Mouse (Mus musculus): ENCODE data around the gene Cpsf6. TPM values are rescaled to one million over a fixed set of nuclear protein-coding genes. Genes with fewer than 3 reads are reported as not detected.

Cpsf6 gene
- polyA plus RNA-seq, 1 experiment: 36.6 TPM

GRCm38 (mm10) chr10:117411716-117412473 is 32.1 kb upstream of the Cpsf6 start:
- no peaks in the 10 kb centered on the region for H3K27me3 ChIP-seq (ENCODE audit: control insufficient read depth, insufficient read depth, insufficient read length)
- no peaks in the 10 kb centered on the region for H3K79me2 ChIP-seq (ENCODE audit: control insufficient read depth, insufficient read depth)
- H3ac ChIP-seq (ENCODE audit: control insufficient read depth, insufficient read length, low read depth): no peak overlapping the region
- TF ChIP-seq USF1 (IDR thresholded peaks at IDR 0.05; ENCODE audit: low read depth): no peak
- no peak for TF ChIP-seq MAX (IDR thresholded peaks at IDR 0.05)
- no peak for TF ChIP-seq FOSL1 (IDR thresholded peaks at IDR 0.05; ENCODE audit: insufficient read depth, low read length, poor library complexity, severe bottlenecking)
- H3K36me3 ChIP-seq (ENCODE audit: control insufficient read depth, insufficient read depth): no peaks in the 10 kb centered on the region
- H3K4me3 ChIP-seq (ENCODE audit: insufficient read depth, poor library complexity, severe bottlenecking): no peak overlapping the region
- no peaks in the 10 kb centered on the region for H3K79me3 ChIP-seq (ENCODE audit: low read depth)

GRCm38 (mm10) chr10:117411131-117411530 is 31.3 kb upstream of the Cpsf6 start:
- H3K79me2 ChIP-seq (ENCODE audit: control insufficient read depth, insufficient read depth): no peaks in the 10 kb centered on the region
- H3K79me3 ChIP-seq (ENCODE audit: low read depth): no peaks in the 10 kb centered on the region
- no peaks in the 10 kb centered on the region for H3K36me3 ChIP-seq (ENCODE audit: control insufficient read depth, insufficient read depth)
- TF ChIP-seq CTCF (IDR thresholded peaks at IDR 0.05; ENCODE audit: control insufficient read depth, insufficient read depth, insufficient read length): no peak
- TF ChIP-seq MAX (IDR thresholded peaks at IDR 0.05): no peak
- TF ChIP-seq FOSL1 (IDR thresholded peaks at IDR 0.05; ENCODE audit: insufficient read depth, low read length, poor library complexity, severe bottlenecking): no peak
- no peak for TF ChIP-seq USF1 (IDR thresholded peaks at IDR 0.05; ENCODE audit: low read depth)
- TF ChIP-seq MYOD1 (IDR thresholded peaks at IDR 0.05; ENCODE audit: control insufficient read depth, insufficient read length, low read depth): no peak
- no peak for TF ChIP-seq MYOG (IDR thresholded peaks at IDR 0.05; ENCODE audit: control insufficient read depth, extremely low read depth, insufficient read length)
- TF ChIP-seq CEBPB (IDR thresholded peaks at IDR 0.05; ENCODE audit: low read depth): no peak
- no peaks in the 10 kb centered on the region for H3K27me3 ChIP-seq (ENCODE audit: control insufficient read depth, insufficient read depth, insufficient read length)
- no peak overlapping the region for H3ac ChIP-seq (ENCODE audit: control insufficient read depth, insufficient read length, low read depth)
- no peak overlapping the region for H3K4me3 ChIP-seq (ENCODE audit: insufficient read depth, poor library complexity, severe bottlenecking)

- Histone ChIP-seq H3K79me2 (ENCODE audit: control insufficient read depth, insufficient read depth) (no peaks in the 10 kb centered on the region), H3K36me3 (ENCODE audit: control insufficient read depth, insufficient read depth) (no peaks in the 10 kb centered on the region), H3K4me3 (ENCODE audit: insufficient read depth, poor library complexity, severe bottlenecking) (no peak overlapping the region), H3ac (ENCODE audit: control insufficient read depth, insufficient read length, low read depth) (no peak overlapping the region), H3K79me3 (ENCODE audit: low read depth) (no peaks in the 10 kb centered on the region), H3K27me3 (ENCODE audit: control insufficient read depth, insufficient read depth, insufficient read length) (no peaks in the 10 kb centered on the region)
- TF ChIP-seq USF1 (IDR thresholded peaks at IDR 0.05; ENCODE audit: low read depth): no peak
- TF ChIP-seq MAX (IDR thresholded peaks at IDR 0.05): no peak
- no peak for TF ChIP-seq MYOD1 (IDR thresholded peaks at IDR 0.05; ENCODE audit: control insufficient read depth, insufficient read length, low read depth)
- TF ChIP-seq MYOG (IDR thresholded peaks at IDR 0.05; ENCODE audit: control insufficient read depth, extremely low read depth, insufficient read length): no peak
- no peak for TF ChIP-seq CTCF (IDR thresholded peaks at IDR 0.05; ENCODE audit: control insufficient read depth, insufficient read depth, insufficient read length)
These were observed 30.8 kb upstream of the Cpsf6 start for GRCm38 (mm10) chr10:117410481-117411048.

GRCm38 (mm10) chr10:117409373-117410354 is 29.8 kb upstream of the Cpsf6 start:
- peak; percentile 47 for TF ChIP-seq MYOD1 (IDR thresholded peaks at IDR 0.05; ENCODE audit: control insufficient read depth, insufficient read length, low read depth)
- no peak for TF ChIP-seq MYOG (IDR thresholded peaks at IDR 0.05; ENCODE audit: control insufficient read depth, extremely low read depth, insufficient read length)
- Histone ChIP-seq H3ac (ENCODE audit: control insufficient read depth, insufficient read length, low read depth) (no peak overlapping the region), H3K79me2 (ENCODE audit: control insufficient read depth, insufficient read depth) (no peaks in the 10 kb centered on the region), H3K4me3 (ENCODE audit: insufficient read depth, poor library complexity, severe bottlenecking) (no peak overlapping the region), H3K36me3 (ENCODE audit: control insufficient read depth, insufficient read depth) (no peaks in the 10 kb centered on the region), H3K79me3 (ENCODE audit: low read depth) (no peaks in the 10 kb centered on the region), H3K27me3 (ENCODE audit: control insufficient read depth, insufficient read depth, insufficient read length) (no peaks in the 10 kb centered on the region)

- H3K79me3 ChIP-seq (ENCODE audit: low read depth): no peaks in the 10 kb centered on the region
These were observed 28.9 kb upstream of the Cpsf6 start for GRCm38 (mm10) chr10:117408545-117409372.

More at GRCm38 (mm10) chr10:117408545-117409372, 28.9 kb upstream of the Cpsf6 start:
- no peak for TF ChIP-seq MAX (IDR thresholded peaks at IDR 0.05)
- no peak for TF ChIP-seq CTCF (IDR thresholded peaks at IDR 0.05; ENCODE audit: control insufficient read depth, insufficient read depth, insufficient read length)
- no peak for TF ChIP-seq MYOG (IDR thresholded peaks at IDR 0.05; ENCODE audit: control insufficient read depth, extremely low read depth, insufficient read length)
- no peak for TF ChIP-seq FOSL1 (IDR thresholded peaks at IDR 0.05; ENCODE audit: insufficient read depth, low read length, poor library complexity, severe bottlenecking)
- TF ChIP-seq CEBPB (IDR thresholded peaks at IDR 0.05; ENCODE audit: low read depth): no peak
- TF ChIP-seq MYOD1 (IDR thresholded peaks at IDR 0.05; ENCODE audit: control insufficient read depth, insufficient read length, low read depth): no peak
- no peak for TF ChIP-seq USF1 (IDR thresholded peaks at IDR 0.05; ENCODE audit: low read depth)
- no peaks in the 10 kb centered on the region for H3K27me3 ChIP-seq (ENCODE audit: control insufficient read depth, insufficient read depth, insufficient read length)
- no peak overlapping the region for H3K4me3 ChIP-seq (ENCODE audit: insufficient read depth, poor library complexity, severe bottlenecking)
- no peaks in the 10 kb centered on the region for H3K79me2 ChIP-seq (ENCODE audit: control insufficient read depth, insufficient read depth)
- no peak overlapping the region for H3ac ChIP-seq (ENCODE audit: control insufficient read depth, insufficient read length, low read depth)
- no peaks in the 10 kb centered on the region for H3K36me3 ChIP-seq (ENCODE audit: control insufficient read depth, insufficient read depth)

Measured in C2C12 (cell line).